Mouse (Mus musculus) embryonic fibroblast, embryonic 13.5 days (primary cell): ENCODE data around the gene Oas1d.

ENCODE experiments used
- CTCF ChIP-seq: IDR thresholded peaks from 2 replicates; pipeline ENCODE4 v1.5.1; 2011; ENCODE audit warnings: mild to moderate bottlenecking, control low read depth, low read length, moderate library complexity, borderline replicate concordance; ENCODE audit not compliant: insufficient read depth
- POLR2A ChIP-seq: IDR thresholded peaks from 2 replicates; pipeline ENCODE4 v1.6.1; 2011; ENCODE audit warnings: low read depth, mild to moderate bottlenecking, control low read depth, low read length, moderate library complexity

GRCm38 (mm10) chr5:120937841-120938240 lies 23.5 kb downstream of the Oas1d start:
- no peak for TF ChIP-seq CTCF
- no peak for TF ChIP-seq POLR2A
